Mouse (Mus musculus): ENCODE results near the gene Cend1.
"Not testable (repeated sequence)": the region's sequence is repeated elsewhere in the genome, so short reads cannot be mapped to it uniquely, and the experiment has no call there.

Cend1 gene

DNA sequence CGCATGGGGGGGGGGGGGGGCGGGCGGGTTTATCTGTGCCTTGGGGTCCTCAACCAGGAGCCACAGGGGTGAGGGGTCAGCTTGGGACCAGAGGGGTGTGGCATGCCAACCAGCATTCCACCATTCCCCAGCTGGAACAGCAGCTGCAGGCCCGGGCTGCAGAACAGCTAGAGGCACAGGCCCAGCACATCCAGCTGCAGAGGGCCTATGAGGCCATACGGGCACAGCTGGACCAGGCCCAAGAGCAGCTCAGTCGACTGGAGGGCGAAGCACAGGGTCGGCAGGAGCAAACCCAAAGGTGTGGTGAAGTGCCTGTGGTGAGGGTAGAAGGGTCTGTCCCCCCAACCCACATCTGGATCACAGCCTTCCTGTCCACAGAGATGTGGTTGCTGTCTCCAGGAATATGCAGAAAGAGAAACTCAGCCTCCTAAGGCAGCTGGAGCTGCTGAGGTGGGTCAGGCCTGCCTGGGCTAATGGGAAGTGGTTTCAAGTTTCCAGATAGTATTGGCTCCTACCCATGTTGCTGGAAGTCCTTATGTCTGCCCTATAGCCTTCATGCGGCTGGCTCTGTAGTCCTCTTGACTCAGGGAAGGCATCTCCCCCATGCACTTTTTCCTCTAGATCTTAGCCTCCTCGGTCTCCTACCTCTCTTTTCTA, 36.2 kb upstream of the Cend1 start:
- in situ Hi-C loops (cut with MboI; ENCODE audit: low sequenced_read_pairs) = no loop called here

DNA sequence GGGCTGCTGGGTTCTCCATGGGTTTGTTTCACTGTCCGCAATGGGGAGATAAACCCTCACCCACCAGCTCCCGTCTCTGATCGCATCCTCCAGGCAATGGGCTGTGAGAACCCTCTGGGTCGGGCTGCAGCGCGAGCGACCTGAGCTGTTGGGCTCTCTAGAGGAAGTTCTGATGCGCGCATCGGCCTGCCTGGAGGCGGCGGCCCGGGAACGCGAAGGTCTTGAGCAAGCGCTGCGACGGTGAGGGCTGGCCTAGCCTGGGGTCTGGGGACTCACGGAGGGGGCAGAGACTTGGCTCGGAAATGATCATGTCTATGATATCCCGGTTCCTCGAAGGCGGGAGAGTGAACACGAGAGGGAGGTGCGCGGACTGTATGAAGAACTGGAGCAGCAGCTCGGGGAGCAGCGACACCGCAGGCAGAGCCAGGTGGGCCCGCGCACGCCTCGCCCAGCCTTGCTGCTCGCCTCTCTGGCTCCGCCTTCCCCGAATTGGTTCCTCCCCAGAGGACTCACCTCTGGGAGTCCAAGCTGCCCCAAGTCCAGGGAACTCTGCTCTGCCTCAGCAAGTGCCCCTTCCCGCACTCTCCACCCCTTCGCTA, 35.4 kb upstream of the Cend1 start:
- in situ Hi-C loops (cut with MboI; ENCODE audit: low sequenced_read_pairs) = no loop called here

DNA sequence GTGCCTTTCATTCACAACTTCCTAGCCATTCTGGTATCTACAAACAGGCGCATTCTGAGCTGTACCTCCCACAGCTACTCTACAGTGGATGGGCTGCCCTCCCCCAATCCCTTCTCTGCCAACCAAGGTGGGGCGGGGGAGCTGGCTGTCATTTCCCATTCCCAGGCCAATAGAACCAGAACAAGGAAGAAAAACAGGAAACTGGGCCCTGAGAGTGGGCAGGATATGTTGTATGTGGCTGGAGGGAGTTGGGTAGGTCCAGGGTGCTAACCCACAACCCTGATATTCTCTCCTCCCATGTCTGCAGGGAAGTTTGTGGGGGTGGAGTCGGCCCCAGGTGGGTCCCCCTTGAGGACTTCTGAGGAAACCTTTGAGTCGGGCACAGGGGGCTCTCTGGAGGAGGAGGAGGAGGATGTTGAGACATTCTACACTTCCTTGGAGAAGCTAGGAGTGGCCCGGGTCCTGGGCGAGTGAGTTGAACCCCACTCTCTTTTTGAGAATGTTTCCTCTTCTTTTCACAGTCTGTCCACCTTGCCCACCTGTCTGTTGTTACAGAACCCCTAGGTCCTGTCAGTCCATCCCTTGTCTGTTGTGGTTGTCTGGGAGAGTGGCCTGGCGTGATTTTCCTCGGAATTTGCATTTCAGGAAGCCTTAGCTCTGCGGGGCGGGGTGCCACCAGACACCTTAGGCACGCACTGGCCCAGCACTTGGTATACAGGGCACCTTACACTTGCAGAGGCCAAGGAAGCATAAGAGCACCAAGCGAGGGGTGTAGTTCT, 34.7 kb upstream of the Cend1 start:
- in situ Hi-C loops (cut with MboI; ENCODE audit: low sequenced_read_pairs) = no loop called here

DNA sequence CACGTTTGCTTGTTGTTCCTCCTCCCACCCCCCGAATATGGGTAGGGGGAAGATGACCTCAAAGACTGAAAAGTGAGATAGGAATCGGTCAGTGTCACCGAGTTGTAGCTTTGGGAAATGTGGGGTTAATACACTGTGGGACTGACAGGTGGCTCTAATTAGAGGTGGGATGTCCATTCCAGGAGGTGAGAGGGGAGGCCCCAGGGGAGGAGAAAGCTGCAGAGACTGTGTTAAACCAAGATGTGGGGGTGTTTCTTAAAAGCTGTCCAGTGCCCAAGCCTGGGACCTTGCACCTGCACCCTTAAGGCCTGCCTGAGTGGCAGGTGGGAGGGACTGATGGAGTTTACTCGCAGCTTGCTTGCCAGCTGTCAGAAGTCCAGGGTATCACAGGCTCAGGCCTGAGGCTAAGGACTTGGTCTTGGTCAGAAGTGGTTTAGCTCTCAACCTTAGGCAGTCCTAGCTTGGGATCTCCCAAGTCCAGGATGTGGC, 33.1 kb upstream of the Cend1 start:
- in situ Hi-C loops (cut with MboI; ENCODE audit: low sequenced_read_pairs) = no loop called here

DNA sequence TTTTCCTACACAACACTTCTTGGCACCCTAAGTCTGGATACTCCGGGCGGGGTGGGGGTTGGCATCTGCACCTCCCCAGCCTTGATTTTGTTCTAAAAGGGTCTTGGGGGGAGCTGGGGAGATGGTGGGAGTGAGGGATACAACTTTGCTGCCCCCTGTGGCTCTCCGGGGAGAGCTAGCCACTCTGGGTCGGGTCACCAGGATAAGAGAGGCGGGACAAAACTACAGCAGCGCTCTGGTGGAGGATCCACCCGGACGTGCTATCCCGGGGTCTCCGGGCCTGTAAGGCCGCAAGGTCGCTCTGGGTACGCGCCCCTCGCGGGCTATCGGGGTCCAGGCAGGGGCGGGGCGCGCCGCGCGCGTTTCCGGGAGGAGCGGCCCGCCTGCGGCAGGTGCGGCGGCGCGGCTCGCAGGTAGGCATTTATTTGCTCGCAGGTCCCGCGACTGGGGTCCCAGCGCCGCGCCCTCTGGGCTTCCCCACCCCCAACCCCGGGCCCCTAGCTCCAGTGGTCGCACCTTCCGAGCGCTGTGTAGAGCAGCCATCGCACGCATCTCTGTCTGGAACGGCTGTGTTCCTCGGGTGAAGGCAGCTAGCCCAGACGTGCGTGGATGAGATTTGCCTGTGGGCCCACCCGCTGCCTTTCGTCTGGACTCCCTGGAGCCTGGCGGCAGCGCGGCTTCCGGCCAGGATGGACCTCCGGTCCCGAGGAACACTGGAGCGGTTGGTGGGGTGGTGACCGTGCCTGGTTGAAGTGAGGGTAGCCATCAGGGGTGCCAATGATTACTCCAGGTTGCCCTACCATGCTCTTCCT, 32.4 kb upstream of the Cend1 start:
- in situ Hi-C loops (cut with MboI; ENCODE audit: low sequenced_read_pairs) = no loop called here

DNA sequence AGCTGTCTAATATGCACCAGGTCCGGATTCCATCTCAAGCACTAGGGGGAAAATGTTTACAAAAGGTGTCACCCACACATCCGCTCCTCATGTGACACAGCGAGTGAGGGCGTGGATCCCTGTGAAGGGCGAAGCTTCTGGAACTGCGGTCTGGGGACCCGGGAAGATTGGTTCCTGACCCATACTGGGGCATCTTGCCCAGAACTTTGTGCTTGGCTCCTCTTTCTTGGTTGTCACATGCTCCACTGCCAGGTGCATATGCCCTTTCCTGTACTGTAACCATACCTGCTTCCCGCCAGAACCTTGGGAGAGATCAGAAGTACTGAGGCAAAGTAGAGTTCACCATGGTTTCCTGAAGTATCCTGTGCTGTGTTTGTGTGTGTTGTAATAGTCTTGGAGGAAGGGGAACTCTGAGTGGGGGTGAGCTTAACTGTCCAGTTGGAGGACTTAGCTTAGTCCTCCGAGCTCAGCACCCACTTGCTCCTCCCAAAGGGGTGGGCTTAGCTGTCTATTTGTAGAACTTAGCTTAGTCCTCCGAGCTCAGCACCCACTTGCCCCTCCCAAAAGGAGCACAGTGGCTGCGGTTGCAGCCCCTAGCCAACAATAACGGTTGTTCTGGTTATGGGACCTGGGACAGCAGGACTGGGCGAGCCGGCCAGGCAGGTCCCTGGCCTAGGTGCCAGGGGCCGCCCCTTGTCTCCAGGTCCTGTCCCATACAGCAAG, 31.3 kb upstream of the Cend1 start, which contains the start of gene Cracr2b:
Gene Cracr2b, plus strand, starts transcription at position 704 of the 723 bp plus-strand sequence.
- in situ Hi-C loops (cut with MboI; ENCODE audit: low sequenced_read_pairs) = no loop called here

DNA sequence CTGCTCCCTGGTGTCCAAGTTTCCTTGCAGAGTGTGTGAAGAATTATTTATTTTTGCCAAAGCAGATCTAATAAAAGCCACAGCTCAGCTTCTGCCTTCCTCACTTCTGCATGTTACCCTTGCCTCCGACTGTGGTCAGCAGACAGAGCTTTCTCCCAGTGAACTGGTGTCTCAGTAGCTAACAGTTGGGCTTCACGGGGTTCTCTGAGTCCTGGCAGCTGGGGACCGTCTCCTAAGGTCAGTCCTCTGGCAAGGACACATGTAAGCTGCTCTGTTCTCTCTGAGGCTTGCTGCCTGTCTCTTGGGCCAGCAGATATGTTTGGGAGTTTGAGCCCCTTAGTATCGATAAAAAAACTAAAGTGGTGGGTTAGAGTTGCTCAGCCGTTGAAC, 30.7 kb upstream of the Cend1 start:
- in situ Hi-C loops (cut with MboI; ENCODE audit: low sequenced_read_pairs) = no loop called here

DNA sequence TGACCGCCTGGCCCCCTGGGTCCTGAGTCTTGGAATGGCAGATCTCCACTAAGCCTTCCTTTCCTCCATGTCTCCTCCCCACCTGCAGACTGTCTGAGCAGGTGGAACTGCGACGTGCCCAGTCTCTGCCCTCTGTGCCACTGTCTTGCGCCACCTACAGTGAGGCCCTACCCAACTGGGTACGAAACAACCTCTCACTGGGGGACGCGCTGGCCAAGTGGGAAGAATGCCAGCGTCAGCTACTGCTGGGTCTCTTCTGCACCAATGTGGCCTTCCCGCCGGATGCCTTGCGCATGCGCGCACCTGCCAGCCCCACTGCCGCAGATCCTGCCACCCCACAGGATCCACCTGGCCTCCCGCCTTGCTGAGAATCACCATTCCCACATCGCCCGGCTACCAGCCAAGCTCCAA, 30.0 kb upstream of the Cend1 start:
- in situ Hi-C loops (cut with MboI; ENCODE audit: low sequenced_read_pairs) = no loop called here

DNA sequence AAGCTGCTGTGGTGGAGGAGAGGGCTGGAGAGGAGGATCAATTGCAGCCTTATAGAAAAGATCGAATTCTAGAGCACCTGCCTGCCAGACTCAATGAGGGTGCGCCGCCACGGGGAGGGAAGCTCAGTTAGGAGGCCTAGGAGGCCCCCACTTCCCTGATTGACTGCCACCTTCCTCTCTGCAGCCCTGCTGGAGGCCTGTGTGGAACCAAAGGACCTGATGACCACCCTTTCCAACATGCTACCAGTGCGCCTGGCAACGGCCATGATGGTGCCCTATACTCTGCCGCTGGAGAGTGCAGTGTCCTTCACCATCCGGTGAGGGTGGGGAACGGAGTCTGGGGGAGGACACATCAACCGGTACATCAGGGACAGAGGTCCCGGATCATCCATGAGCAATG, 29.4 kb upstream of the Cend1 start:
- in situ Hi-C loops (cut with MboI; ENCODE audit: low sequenced_read_pairs) = no loop called here

DNA sequence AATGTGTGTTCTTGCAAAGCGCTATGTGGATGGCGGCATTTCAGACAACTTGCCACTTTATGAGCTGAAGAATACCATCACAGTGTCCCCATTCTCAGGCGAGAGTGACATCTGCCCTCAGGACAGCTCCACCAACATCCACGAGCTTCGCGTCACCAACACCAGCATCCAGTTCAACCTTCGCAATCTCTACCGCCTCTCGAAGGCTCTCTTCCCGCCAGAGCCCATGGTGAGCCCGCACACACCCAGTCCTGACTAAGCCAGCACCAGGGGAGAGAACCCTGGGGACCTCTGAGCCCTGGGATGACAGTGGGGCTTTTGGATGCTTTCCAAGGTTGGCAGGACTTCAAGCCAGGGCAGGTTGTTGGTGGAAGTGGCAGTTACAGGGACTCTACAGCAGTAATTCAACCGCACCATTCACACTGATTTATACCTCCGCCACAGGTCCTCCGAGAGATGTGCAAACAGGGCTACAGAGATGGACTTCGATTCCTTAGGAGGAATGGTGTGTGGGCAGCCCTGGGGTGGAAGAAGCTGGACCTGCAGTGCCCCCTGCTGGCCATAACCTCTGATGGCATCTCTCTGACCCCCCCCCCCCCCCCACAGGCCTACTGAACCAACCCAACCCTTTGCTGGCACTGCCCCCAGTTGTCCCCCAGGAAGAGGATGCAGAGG, 28.8 kb upstream of the Cend1 start:
- in situ Hi-C loops (cut with MboI; ENCODE audit: low sequenced_read_pairs) = no loop called here

DNA sequence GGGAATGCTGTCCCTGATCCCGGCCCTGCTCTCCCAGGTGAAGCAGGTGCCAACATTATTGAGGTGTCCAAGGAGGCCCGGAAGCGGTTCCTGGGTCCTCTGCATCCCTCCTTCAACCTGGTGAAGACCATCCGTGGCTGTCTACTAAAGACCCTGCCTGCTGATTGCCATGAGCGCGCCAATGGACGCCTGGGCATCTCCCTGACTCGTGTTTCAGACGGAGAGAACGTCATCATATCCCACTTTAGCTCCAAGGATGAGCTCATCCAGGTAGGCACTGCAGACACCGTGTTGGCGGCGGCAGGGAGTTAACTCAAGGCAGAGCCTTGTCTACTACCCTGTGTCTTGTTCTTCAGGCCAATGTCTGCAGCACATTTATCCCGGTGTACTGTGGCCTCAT, 27.9 kb upstream of the Cend1 start:
- in situ Hi-C loops (cut with MboI; ENCODE audit: low sequenced_read_pairs) = no loop called here

DNA sequence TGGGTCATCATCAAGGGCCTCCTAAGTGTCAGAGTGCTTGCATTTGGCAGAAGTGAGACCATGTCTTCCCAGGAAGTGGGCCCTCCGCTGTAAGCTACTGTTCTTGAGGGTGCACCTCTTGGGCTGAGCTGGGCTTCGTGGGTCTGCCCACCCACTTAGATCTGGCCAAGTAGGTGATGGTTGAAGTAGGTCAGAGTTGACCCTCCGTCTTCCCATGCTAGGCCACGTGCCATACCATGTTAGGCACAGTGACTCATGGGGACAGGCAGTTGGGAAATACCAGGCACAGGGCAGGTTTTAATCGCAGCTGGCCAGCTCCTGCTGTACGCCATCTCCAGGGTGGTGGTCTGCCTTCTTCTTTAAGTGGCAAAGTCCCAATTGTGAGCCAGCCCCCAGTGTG, 27.4 kb upstream of the Cend1 start:
- in situ Hi-C loops (cut with MboI; ENCODE audit: low sequenced_read_pairs) = no loop called here

DNA sequence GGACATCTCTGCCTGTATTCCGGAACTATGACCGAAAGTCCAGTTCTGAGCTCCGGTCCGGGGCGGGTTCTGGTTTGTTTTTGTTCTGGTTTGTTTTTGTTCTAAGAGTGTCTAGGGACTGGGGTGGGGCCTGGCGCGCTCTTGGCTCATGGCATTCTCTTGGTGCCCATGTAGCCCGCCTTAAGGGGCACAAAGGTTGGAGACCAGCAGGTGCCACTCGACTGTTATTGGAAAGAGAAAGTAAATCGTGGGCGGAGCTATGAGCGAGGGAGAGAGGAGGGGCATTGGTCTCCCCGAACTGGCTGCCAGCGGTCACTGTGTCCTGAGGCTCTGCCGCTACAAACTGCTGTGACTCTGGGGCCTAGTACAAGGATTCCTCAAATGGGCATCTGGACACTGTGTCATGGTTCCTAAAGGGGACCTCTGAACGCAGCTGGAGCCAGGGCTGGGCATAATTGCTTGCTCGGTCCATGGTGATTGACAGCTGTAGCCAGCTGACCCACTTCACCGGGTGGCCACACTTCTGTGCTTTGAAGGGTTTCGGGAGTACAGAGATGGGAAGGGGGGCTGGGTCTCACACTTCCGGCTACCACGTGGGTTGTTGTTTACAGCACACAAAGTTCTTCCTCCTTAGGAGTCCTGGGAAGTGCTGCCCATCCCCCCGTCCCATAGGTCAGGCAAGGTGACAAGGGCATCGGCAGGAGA, 26.5 kb upstream of the Cend1 start:
- in situ Hi-C loops (cut with MboI; ENCODE audit: low sequenced_read_pairs) = no loop called here

DNA sequence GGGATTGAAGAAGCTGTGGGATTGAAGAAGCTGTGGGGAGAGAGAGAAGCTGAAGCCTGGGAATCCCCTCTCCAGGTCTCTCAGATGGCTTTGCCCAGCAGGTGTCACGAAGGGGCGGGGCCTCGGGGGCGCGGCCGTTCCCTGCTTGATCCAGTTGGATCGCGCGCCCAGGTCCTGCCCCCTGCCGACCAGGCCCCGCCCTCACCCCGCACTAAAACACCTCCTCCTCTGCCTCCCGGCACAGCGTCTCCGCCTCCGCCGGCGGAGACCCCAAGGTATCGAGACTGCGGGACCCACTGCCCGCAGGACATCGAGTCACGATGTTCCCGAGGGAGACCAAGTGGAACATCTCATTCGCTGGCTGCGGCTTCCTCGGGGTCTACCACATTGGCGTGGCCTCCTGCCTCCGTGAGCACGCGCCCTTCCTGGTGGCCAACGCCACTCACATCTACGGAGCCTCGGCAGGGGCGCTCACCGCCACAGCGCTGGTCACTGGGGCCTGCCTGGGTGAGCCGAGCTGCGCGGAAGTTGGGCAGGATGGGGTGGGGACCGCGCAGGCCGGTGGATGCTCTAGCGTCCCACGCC, 25.8 kb upstream of the Cend1 start, which contains the start of gene Pnpla2:
Gene Pnpla2, plus strand, starts transcription at position 232 of the 585 bp plus-strand sequence.
- in situ Hi-C loops (cut with MboI; ENCODE audit: low sequenced_read_pairs) = no loop called here

DNA sequence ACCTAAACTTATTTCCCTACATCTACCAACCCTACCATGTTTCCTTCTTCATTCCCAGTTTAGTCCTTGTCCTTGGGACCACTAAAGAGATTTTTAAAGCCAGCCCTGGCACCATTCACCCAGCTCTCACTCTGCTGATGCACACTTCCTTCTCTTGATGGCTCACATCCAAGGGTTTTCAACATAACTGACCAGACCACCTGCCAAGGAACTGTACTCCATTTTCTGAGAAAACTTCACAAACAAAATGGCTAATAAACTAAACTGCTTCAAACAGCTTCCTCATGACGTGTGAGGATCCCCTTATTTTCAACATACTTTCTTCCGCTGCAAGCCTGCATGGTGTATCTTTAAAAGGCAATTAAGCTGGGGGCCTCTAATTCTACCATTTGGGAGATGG, 24.3 kb upstream of the Cend1 start:
- in situ Hi-C loops (cut with MboI; ENCODE audit: low sequenced_read_pairs) = no loop called here

DNA sequence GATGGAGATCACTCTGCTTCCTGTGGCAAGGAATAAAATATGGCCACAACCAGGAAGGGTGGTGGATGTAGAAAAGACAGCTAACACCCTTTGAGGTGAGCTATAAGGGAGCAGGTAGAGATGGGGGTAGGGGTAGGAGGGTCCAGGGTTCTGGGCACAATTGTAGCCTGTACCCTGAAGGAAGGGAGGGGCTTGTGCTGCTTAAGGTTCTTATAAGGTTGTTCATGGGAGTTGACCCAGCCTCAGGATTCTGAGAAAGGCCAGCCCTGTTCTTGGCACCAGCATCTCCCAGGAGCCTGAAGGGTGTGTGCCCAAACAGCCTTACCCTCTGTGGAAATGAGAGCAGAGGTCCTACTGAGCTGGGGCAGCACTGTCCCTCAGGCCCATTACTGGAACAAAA, 22.6 kb upstream of the Cend1 start:
- in situ Hi-C loops (cut with MboI; ENCODE audit: low sequenced_read_pairs) = no loop called here

DNA sequence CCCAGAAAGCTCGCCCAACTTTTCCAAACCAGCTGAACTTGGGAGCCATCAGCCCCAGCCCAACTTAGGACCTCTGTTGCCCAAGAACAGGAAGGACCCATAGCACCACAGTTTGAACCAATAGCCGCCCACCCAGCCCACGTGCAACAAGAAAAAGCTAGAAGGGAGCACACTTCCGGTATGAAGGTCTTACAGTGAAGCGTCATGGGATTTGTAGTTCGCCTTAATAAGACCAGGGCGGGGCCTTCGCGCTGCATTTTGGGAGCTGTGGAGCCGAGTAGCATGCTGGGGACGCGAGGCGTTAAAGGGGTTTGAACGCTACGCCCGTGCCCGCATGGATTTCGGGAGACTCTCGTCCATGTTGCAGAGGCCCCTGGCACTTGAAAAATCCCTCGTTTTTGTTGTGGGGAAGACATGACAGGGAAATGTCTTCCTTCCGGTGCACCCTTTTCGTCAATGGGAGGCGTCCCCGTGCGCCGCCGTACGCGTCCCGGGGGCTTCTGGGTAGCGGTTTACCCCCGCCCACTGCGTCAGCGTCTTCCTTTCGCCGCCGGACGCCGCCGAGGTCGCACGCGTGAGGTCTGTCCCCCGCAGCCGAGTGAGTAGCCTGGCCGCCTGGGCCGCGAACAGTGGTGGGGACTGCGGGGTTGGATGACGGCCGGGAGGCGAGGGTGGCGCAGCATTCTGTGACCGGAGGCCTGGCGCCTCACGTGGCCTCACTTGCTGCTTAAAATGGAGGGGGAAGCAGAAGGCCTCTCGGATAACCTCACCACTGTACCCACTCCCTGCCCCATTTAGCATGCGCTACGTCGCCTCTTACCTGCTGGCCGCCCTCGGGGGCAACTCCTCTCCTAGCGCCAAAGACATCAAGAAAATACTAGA, 18.1 kb upstream of the Cend1 start, which contains the start of gene Rplp2:
Gene Rplp2, plus strand, starts transcription at position 261 of the 882 bp plus-strand sequence.
- in situ Hi-C loops (cut with MboI; ENCODE audit: low sequenced_read_pairs) = no loop called here

DNA sequence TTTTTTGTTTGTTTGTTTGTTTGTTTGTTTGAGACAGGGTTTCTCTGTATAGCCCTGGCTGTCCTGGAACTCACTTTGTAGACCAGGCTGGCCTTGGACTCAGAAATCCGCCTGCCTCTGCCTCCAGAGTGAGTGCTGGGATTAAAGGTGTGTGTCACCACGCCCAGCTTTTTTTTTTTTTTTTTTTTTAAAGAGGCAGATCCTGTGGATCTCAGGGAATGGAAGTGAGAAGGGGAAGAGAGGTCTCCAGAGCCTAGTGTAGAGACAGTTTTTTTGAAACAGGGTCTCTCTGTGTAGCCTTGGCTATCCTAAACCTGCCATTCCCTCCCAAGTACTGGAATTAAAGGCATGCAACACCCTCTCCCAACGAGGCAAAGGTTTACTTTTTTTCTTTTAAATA, 17.1 kb upstream of the Cend1 start:
- in situ Hi-C loops (cut with MboI; ENCODE audit: low sequenced_read_pairs) = not testable (repeated sequence)
